Mouse (Mus musculus) A20 (cell line): Measurements from ENCODE around the gene Gli3.

Source experiments
- DNase-seq: peaks from one replicate; pipeline ENCODE4 v3.0.0-alpha.2; 2011; ENCODE audit warnings: low read depth, low spot score

Gli3 gene

GRCm38 (mm10) chr13:15462830-15463491 lies at the start of gene Gli3:
TSS of gene Gli3 (plus strand) at chr13:15463235.
- DNase-seq: no peak

DNA sequence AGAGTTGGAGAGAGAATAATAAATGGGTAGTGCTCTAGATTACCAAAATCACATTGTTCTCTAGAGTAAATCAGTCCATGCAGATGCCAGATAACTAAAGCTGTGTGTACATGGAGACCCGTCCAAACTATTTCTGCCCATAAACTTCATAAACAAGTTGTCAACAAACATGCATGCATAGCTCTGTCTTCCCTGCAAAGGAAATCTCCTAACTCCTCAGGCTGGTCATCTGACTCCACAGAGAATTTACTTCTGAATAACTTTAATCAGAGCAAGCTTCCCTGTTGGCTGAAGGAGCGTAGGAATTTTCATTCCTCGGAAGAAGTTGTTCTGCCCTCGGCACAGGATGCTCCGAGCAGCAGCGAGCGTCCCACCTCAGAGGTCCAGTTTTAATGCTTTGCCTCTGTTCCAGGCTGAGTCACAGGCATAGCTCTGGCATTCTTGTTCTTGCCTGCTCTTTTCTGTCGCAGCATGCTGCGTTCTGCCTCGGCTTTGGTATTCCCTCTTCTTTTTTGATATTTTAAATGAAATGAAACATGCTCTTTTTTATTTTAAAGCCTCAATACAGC lies 41.8 kb upstream of the Gli3 start:
- DNase-seq: no peak

DNA sequence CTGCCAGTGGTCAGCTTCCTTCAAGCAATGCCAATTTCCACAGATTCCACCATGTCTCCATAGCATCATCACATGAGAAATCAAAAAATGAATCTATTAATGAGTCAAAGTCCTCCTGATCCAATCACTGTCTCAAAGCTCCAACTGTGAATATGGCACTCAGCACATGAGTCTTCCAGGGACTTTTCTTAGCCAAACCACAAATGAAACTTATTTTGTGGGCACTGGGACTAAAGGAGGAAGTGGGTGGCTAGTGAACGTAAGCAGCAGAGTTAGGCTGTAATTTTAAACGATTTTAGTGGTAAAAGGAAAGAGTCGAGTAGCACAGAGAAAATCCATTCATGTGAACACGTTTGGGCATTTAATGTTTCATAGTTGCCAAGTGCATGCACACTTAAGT lies 21.0 kb upstream of the Gli3 start:
- DNase-seq: no peak

DNA sequence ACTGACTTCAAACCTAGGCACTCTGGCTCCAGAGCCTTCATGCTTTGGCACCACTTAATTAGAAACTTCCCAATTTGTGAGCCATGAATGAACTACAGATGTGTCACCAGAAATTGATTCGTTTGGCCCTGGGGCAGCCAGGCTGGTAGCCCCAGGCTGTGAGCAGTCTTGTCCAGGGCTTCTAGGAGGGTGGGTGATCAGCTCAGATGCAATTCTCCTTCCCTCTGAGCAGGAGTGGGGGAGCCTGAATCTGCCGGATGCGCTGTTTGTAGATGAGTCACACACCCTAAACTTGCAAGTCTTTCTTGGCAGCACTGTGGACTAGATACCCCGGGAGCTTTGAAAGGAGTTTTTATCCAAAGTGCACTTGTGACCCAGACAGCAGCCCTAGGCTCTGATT lies 18.7 kb upstream of the Gli3 start:
- DNase-seq: no peak

DNA sequence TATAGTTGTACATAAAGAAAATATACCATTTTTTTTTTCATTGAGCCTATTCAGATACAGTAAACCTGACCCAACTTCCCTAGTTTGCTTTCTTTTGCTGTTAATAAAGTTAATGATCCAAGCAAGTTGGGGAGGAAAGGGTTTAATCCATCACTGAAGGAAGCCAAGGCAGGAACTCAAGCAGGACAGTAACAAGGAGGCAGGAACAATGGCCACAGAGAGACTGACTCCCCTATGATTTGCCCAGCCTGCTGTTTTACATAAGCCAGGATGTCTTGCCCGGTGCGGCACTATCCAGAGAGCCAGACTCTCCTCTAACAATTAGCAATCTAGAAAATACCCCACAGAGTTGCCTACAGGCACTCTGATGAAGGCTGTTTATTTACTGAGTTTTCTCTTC lies 17.4 kb upstream of the Gli3 start:
- DNase-seq: no peak

DNA sequence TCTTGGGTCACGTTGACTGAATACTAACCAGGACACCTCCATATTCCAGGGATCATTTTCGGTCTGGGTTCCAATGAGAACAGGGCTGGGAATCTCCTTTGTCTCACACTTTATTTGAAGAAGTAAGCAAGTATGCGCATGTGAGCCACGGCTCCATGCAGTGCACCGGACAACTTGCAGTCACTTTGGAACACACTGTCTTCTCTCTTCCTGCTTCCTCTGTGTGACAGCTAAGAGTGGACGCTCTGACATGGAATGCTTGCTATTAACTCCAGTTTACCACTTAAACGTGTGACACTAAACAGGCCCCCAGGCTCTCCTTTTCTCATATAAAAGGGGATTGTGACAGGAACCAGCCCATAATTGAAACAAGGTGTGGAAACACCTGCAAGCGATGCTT lies 17.0 kb upstream of the Gli3 start:
- no peak for DNase-seq

DNA sequence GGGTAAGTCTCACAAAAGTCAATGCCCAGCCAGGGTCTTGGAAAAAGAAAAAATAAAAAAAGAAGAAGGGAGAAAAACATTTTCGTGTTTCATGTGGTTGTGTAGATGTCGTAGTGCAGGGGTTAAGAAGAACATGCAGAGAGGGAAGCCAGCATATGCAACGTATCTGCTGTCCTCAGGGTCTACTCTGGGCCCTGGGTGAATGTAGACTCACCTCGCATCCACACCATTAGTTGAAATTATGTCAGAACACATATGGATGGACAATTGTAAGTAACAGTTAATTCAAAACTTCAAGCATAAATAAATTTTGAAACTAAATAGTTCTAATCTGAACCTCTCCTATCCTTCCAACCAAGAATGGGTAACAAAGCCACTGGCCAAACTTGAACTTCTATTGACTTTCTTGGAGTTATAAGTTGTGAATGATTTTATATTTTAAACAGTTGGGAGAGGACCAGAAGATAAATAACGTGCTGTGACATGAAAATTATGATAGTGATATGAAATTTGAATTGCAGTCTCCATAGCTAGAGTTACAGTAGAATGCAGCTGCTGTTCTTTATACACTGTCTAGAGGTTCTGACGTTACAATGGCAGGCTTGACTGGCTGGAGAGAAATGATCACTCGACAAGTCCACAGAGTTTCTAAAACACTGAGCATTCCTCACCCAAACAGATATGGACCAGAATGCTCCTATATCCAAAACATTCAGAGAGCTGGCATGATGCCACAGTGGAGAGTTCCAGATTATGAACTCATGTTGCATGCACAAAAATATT lies 16.1 kb upstream of the Gli3 start:
- no peak for DNase-seq

DNA sequence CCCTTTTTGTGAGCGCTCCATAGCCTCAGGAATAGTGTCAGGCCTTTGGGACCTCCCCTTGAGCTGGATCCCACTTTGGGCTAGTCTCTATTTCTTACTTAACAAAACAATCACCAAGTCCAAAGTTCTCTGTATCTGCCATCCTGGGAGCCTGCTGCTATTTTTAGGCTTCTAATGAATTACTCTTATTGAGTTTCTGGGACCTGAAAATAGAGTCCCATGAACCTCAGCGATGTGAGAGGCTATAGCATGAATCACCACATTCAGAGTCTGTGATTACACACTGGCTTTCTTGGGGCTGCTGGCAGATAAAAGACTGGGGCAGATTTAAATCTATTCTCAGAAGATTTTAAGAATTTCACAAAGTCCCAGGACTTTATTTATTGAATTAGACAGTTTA lies 12.1 kb upstream of the Gli3 start:
- DNase-seq: no peak

- no peak for DNase-seq
These were observed 5.2 kb upstream of the Gli3 start for GRCm38 (mm10) chr13:15457841-15458240.

DNA sequence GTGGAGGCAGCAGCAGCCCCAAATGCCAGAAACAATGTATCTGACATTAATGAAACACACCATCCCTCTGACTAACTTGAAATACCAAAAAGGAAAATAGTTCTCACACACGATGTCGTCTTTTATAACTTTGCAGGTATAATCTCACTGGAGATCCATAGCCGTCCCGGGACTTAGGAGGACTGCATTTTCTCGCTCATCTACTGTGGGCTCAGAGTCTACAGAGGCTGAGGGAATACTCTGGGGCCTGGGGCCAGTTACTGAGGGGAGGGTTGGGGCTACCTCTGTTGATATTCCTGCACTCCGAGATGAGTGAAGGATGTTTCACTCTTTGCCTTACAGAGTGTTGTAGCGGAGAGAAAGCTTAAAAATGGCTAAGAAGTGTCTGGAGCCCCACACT lies 1.1 kb upstream of the Gli3 start:
- no peak for DNase-seq

GRCm38 (mm10) chr13:15463492-15464080 lies 551 bp downstream of the Gli3 start:
- no peak for DNase-seq

GRCm38 (mm10) chr13:15464081-15464526 lies 1.1 kb downstream of the Gli3 start:
- DNase-seq: no peak

DNA sequence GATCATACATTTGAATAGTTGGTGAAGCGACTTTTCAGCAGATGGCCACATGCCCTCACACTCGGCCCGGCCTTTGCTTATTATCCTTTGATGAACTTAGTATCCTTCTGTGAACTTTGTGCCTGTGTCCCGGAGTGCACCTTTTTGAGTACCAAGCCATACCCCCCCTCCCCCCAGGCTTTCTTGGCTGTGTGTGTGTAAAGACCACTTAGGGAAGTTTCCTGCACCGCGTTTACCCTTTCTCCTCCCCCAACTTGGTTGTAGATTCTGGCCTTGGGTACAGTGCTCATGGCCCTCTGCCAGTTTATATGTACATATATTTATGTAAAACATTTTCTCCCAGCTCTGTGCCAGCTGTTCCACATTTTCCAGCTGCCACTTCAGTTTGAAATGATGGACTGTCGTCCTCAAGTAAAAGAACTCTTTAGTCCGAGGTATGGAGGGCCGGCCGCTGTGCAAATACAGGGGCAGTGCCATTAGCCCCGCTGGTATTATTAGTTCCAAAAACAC lies 1.8 kb downstream of the Gli3 start:
- DNase-seq: no peak

DNA sequence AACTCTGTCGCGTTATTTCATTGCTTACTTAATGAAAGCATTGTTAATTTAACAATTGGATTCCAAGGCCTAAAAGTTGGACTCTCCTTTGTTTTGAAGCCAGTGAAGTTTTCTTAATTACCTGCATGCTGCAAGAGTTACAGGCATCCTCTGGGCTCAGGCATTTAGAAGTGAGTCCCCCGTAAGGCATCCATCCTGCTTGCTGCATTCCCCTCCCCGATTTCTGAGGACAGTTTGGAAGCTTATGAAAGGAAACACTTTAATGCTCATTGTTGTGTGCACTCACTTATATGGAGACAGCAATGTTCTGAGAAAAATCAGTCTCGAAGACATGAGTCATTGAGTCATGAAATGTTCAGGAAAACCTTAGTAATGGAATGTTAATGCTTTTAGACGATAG lies 3.5 kb downstream of the Gli3 start:
- no peak for DNase-seq

DNA sequence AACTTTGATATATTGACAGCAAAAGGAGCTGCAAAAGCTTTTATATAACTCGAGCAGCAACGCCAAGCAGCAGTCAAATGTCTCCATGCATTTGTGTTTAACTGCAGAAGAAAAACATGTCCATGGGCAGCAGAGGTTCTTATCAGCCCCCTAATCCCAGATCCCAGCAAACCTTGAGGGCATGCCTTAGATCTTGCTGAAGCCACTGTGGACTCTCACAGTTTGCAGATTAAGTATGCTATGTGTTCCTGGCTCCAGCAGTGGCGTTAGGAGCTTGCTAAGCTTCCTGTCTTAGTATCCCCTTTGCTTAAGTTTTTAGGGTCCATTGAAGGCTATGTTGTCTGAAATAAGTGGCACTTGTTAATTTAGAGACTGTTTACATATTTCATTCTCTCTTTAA lies 4.4 kb downstream of the Gli3 start:
- no peak for DNase-seq

DNA sequence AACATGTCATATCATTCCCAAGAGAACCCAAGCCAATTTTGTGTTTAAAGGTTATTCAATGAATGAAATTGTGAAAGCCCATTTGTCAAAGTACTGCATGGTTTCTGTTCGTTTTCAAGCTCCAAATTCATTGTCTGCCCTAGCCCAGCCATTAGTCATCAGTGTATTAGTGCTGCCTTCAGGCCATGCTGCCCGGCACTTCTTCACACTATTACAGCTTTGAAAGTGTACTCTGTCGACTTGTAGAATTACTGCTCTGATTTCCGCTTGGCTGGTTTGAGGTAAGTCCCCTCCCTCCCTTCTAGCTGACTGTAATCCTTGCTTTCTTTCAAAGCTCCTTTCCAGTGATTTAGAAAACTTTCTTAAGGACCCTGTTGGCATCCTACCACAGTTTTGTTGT lies 5.4 kb downstream of the Gli3 start:
- no peak for DNase-seq

DNA sequence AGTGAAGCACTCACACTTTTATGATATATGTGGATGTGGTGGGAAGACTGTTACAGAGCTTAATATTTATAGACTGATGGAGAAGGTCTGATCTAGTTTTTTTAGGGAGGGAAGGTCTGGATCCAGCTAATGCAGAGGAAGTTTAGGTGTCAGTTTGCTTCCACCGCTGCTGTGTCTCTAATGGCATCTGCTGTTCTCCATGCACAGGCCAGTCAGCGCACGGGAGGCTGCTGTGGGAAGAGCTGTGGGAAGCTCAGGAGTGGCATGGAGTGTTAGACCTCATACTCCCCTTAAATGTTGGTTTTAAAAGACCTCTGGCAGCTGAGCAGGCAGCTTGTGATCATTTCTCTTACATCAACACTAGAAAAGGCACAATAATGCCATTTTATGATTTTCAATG lies 7.0 kb downstream of the Gli3 start:
- no peak for DNase-seq

GRCm38 (mm10) chr13:15472712-15473111 lies 9.7 kb downstream of the Gli3 start:
- no peak for DNase-seq

DNA sequence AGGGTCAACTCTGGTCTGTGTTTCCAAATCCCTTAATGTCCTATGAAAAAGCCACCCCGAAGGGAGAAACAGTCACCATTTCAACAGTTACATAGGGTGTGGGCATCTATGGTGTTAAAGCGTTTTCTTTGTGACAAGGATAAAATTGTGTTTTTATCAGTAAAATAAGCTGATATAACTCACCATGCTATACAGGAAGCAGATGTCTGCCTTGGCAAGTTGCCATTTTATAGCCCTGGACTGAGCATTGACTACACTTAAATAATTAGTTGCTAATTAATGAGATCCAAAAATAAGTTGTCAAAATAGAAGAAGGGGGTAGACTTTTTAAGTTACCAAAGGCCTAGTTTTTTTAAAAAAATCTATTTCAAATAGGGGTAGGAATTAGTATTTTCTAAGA lies 11.4 kb downstream of the Gli3 start:
- no peak for DNase-seq

DNA sequence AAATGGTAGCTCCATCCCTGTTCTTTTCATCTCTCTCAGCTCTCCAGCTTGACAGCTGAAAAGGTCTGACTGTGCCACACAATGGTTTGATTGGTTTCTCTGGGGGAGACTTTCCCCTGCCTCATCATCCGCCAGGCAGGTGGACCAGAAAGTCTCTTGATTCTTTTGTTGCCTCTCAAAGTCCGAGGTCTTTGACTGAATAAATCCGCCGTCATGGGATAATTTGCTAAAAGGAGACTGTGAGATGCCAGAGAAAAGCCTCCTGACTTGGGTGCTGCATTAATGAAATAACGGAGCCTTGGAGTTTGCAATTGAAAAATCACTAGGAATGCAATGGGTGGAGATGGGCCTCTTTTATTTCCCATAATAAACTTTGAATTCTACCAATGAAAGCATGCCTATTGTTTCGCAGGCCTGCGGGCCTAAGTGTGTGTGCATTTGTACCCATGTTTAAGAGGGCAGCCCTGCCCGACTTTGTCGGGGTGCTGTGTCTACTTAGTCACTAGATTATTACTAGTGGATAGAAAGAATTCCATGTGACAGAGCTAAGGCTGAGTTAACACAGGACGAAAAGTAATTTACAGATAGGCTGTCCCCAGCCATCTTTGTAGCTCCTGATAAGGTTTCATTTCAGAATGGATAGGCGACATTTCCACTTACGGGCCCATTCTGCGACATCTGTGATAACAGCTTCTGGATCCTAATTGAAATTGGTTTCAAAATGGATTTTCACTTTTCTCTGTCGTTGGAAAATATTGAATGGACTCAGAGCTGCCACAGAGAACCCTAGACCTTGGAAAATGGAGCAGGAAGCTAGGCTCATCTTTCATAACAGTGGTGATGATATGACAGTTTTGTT lies 23.2 kb downstream of the Gli3 start:
- DNase-seq: no peak

DNA sequence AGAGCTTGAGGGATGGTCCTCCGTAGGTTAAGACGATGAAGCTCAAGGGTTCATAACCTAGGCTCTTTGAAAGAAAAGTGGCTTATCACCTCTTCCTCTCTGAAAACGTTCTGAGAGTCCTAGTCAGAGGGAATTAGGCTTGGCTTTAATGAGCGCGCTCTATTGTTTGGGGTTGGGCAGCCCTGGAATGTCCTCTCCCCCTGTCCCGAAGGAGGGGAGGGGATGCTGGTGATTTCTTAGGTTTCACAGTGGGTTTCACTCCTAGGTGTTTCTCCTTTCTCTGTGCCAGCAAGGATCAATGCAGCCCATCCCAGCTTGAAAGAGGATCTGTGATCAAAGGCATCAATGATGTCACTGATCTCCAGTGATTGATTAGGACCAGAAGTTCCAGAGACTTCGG lies 24.3 kb downstream of the Gli3 start:
- DNase-seq: no peak

DNA sequence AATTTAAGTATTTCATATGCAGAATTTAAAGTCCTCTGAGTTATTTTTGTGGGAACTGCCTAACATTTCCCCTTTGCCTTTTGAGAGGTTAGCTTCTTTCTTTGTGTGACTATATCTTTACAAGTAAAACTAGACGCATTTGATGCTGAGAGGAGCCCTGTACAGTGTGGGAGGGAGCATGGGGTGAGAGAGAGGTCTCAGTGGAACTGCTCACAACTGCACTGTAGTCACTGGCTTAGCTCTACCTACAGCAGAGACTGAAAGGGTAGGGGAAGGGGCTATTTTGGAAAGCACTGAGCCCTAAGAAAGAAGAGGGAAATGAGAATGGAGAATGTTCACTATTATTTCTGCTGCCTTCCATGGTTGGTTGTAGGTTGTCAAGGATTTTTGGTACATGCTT lies 25.0 kb downstream of the Gli3 start:
- no peak for DNase-seq
